Mouse (Mus musculus): ENCODE results near the gene Slc6a15.

Gene Slc6a15

GRCm38 (mm10) chr10:103367371-103368295, at the start of gene Slc6a15:
Gene Slc6a15 (plus strand): TSS chr10:103367783.
- peak; percentile 32 to 33 for DNase-seq (ENCODE audit: low spot score in 2 of 2)

- DNase-seq (ENCODE audit: low spot score in 2 of 2) = no peak
Observed at GRCm38 (mm10) chr10:103321941-103322340, 45.6 kb upstream of the Slc6a15 start.

- no peak for DNase-seq (ENCODE audit: low spot score in 2 of 2)
Observed at GRCm38 (mm10) chr10:103323386-103323785, 44.2 kb upstream of the Slc6a15 start.

GRCm38 (mm10) chr10:103334306-103334705, 33.3 kb upstream of the Slc6a15 start:
- DNase-seq (ENCODE audit: low spot score in 2 of 2) = no peak

GRCm38 (mm10) chr10:103339928-103340327, 27.7 kb upstream of the Slc6a15 start:
- no peak for DNase-seq (ENCODE audit: low spot score in 2 of 2)

GRCm38 (mm10) chr10:103346797-103347196, 20.8 kb upstream of the Slc6a15 start:
- no peak for DNase-seq (ENCODE audit: low spot score in 2 of 2)

GRCm38 (mm10) chr10:103368296-103369080, 905 bp downstream of the Slc6a15 start:
- peak; percentile 53 to 54 for DNase-seq (ENCODE audit: low spot score in 2 of 2)

GRCm38 (mm10) chr10:103369081-103369420, 1.5 kb downstream of the Slc6a15 start:
- peak; percentile 35 to 39 for DNase-seq (ENCODE audit: low spot score in 2 of 2)

GRCm38 (mm10) chr10:103402171-103402570, 34.6 kb downstream of the Slc6a15 start:
- no peak for DNase-seq (ENCODE audit: low spot score in 2 of 2)

- DNase-seq (ENCODE audit: low spot score in 2 of 2) = no peak
Observed at GRCm38 (mm10) chr10:103427717-103428116, 60.1 kb downstream of the Slc6a15 start.

- no peak for DNase-seq (ENCODE audit: low spot score in 2 of 2)
Observed at GRCm38 (mm10) chr10:103442588-103442987, 75.0 kb downstream of the Slc6a15 start.

GRCm38 (mm10) chr10:103443070-103443469, 75.5 kb downstream of the Slc6a15 start:
- DNase-seq (ENCODE audit: low spot score in 2 of 2) = peak in 1 of 2 experiments; percentile 12

GRCm38 (mm10) chr10:103448340-103448739, 80.8 kb downstream of the Slc6a15 start:
- DNase-seq (ENCODE audit: low spot score in 2 of 2) = no peak

GRCm38 (mm10) chr10:103457896-103458295, 90.3 kb downstream of the Slc6a15 start:
- DNase-seq (ENCODE audit: low spot score in 2 of 2) = no peak
